Mouse (Mus musculus): ENCODE data around the gene Stip1. TPM values are rescaled to one million over a fixed set of nuclear protein-coding genes. Genes with fewer than 3 reads are reported as not detected.
A peak's percentile ranks its signal among the peaks of the same experiment; 100 is the strongest.
"Not testable (repeated sequence)": the region's sequence is repeated elsewhere in the genome, so short reads cannot be mapped to it uniquely, and the experiment has no call there.

Stip1 gene
- polyA plus RNA-seq, 1 experiment from 2014 or later = 356 TPM

DNA sequence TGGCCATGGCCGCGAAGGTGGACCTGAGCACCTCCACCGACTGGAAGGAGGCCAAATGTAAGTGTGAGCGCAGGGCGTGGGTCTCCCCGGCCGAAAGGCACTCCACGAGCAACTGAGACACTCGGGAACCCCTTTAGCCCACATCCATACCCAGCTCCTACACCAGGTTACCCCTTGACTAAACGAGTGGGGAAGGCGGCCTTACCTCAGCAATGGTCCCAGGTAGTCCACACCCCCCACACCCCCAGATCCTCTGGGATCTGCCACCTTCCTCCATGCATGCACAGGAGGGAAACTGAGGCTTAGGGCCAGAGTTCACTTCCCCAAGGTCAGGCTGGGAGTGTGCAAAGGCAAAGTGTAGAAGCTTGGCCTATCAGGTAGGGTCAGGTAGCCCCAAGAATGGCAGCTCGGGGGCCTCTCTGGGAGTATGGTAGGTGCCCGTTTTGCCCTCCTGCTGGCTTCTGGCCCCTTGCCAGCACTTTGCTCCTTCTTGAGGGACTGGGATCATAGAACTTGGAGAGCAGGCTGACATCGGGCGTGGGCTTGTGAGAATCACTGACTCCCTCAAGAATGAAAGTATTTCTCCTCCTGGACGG, 17.5 kb upstream of the Stip1 start:
- DNase-seq (ENCODE audit: low spot score) = no peak
- Histone ChIP-seq H3K4me1 (replicated peaks; ENCODE audit: control insufficient read depth, insufficient read depth, low read length) (peaks cover 18% of the 10 kb centered on the region), H3K4me2 (peak overlapping the region; percentile 100), H3K36me3 (ENCODE audit: control insufficient read depth, insufficient read depth, low read length) (no peaks in the 10 kb centered on the region), H3K9me3 (ENCODE audit: control insufficient read depth, low read length) (no peaks in the 10 kb centered on the region), H3K27ac (ENCODE audit: low read depth, low read length) (peak overlapping the region; percentile 10; the same call in 1 of the 2 replicates), H3K9ac (ENCODE audit: low read depth, low read length) (peak overlapping the region; percentile 79), H3K27me3 (replicated peaks; ENCODE audit: control insufficient read depth, insufficient read depth, low read length) (no peaks in the 10 kb centered on the region; the same call in 1 of the 2 replicates), H3K4me3 (ENCODE audit: low read depth, low read length) (peak overlapping the region; percentile 79)
- WGBS = 3% methylated on average over 16 of the region's 16 CpGs
- peak; percentile 27 for ATAC-seq (replicated peaks; ENCODE audit: low FRiP score)

DNA sequence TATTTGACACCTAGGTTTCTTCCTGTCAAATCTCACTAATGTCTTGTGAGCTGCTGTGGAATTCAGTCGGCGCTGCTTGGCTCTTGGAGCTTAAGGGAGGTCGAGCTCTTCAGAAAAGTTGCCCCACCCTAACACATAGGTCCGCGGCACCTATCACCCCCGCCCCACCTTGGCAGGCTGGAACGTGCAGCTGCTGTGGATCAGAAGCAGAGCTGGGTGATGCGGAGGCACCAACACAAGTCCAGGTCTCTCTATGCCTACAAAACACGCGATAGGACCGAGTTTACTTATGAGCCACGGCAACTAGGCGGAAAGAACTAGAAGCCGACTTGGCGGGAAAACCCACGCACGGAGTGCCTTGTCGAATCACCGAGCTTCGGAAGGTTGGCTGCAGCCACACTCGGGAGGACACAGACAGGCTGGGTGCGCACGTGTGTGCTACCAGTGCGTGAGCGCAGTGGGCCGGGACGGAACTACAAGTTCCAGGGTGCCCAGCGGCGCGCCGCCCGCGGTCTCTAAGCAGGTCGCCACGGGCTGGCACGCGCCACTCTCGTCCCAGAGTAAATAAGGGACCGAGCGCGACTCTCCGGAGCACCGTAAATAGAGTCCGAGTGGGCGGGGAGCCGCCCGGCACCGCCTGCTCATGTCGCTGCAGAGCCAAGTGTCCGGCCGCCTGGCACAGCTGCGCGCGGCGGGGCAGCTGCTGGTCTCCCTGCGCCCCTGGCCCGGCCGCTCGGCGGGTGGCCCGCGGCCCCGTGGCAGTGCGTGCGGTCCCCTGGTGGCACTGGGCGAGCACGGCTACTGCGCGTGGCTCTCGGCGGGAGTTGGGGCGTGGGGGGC, 16.7 kb upstream of the Stip1 start, which contains the start of gene Macrod1:
Gene Macrod1 (plus strand): TSS at position 563 of the 840 bp plus-strand sequence.
- H3K9me3 ChIP-seq (ENCODE audit: control insufficient read depth, low read length) = no peaks in the 10 kb centered on the region
- peak within 1 kb of the TSS; percentile 10; the same call in 1 of the 2 replicates for H3K27ac ChIP-seq (ENCODE audit: low read depth, low read length)
- ATAC-seq (replicated peaks; ENCODE audit: low FRiP score) = peak; percentile 74
- H3K4me1 ChIP-seq (replicated peaks; ENCODE audit: control insufficient read depth, insufficient read depth, low read length) = peaks cover 18% of the 10 kb centered on the region
- peak within 1 kb of the TSS; percentile 79 for H3K9ac ChIP-seq (ENCODE audit: low read depth, low read length)
- DNase-seq (ENCODE audit: low spot score) = peak; percentile 81
- WGBS = 1% methylated on average over 67 of the region's 72 CpGs
- no peaks in the 10 kb centered on the region; the same call in 1 of the 2 replicates for H3K27me3 ChIP-seq (replicated peaks; ENCODE audit: control insufficient read depth, insufficient read depth, low read length)
- H3K4me3 ChIP-seq (ENCODE audit: low read depth, low read length) = peak within 1 kb of the TSS; percentile 79
- peak within 1 kb of the TSS; percentile 100 for H3K4me2 ChIP-seq
- H3K36me3 ChIP-seq (ENCODE audit: control insufficient read depth, insufficient read depth, low read length) = no peaks in the 10 kb centered on the region

DNA sequence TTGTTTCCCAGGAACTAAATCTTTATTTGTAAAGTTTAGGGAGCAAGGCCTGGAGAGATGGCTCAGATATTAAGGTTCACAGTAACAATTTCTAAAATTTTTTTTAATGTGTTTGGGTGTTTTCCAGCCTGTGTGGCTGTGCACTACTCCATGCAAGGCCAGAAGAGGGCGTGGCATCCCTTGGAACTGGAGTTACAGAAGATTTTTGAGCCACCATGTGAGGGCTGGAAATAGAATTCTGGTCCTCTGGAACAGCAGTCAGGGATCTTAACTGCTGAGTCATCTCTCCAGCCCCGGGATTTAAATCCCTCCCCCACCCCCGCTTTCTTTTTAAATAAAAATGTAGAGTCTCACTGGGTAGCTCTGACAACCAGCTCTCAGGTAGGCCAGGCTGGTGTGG, 15.4 kb upstream of the Stip1 start:
- WGBS = 39% methylated on average over 3 of the region's 3 CpGs
- Histone ChIP-seq H3K9ac (ENCODE audit: low read depth, low read length) (no peak overlapping the region), H3K27me3 (replicated peaks; ENCODE audit: control insufficient read depth, insufficient read depth, low read length) (no peaks in the 10 kb centered on the region; the same call in 1 of the 2 replicates), H3K27ac (ENCODE audit: low read depth, low read length) (no peak overlapping the region), H3K4me2 (no peak overlapping the region), H3K9me3 (ENCODE audit: control insufficient read depth, low read length) (no peaks in the 10 kb centered on the region), H3K4me1 (replicated peaks; ENCODE audit: control insufficient read depth, insufficient read depth, low read length) (peaks cover 18% of the 10 kb centered on the region), H3K4me3 (ENCODE audit: low read depth, low read length) (no peak overlapping the region), H3K36me3 (ENCODE audit: control insufficient read depth, insufficient read depth, low read length) (no peaks in the 10 kb centered on the region)
- DNase-seq (ENCODE audit: low spot score) = no peak
- no peak for ATAC-seq (replicated peaks; ENCODE audit: low FRiP score)

DNA sequence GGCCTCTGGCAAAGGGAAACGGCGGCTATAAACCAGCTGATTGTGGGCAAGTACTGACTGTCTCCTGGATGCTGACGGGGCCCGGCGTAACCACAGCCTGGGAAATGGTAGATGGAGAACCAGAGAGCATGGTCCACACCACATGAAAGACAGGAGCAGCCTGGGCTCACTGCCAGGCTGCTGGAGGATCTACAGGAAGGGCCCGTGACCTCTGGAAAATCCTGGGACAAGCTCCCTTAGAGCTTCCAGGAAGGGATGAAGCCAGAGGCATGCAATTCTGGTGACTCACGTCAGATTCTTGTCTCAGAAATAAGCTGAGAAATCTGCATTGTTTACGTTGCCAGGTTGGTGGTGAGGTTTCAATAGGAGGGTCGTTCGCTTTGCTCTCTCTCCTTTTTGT, 15.0 kb upstream of the Stip1 start:
- Histone ChIP-seq H3K9me3 (ENCODE audit: control insufficient read depth, low read length) (no peaks in the 10 kb centered on the region), H3K27ac (ENCODE audit: low read depth, low read length) (no peak overlapping the region), H3K9ac (ENCODE audit: low read depth, low read length) (no peak overlapping the region), H3K36me3 (ENCODE audit: control insufficient read depth, insufficient read depth, low read length) (no peaks in the 10 kb centered on the region), H3K27me3 (replicated peaks; ENCODE audit: control insufficient read depth, insufficient read depth, low read length) (no peaks in the 10 kb centered on the region; the same call in 1 of the 2 replicates), H3K4me1 (replicated peaks; ENCODE audit: control insufficient read depth, insufficient read depth, low read length) (peaks cover 18% of the 10 kb centered on the region), H3K4me2 (no peak overlapping the region), H3K4me3 (ENCODE audit: low read depth, low read length) (no peak overlapping the region)
- ATAC-seq (replicated peaks; ENCODE audit: low FRiP score) (no peak), DNase-seq (ENCODE audit: low spot score) (no peak)
- 66% methylated on average over 10 of the region's 10 CpGs for WGBS

DNA sequence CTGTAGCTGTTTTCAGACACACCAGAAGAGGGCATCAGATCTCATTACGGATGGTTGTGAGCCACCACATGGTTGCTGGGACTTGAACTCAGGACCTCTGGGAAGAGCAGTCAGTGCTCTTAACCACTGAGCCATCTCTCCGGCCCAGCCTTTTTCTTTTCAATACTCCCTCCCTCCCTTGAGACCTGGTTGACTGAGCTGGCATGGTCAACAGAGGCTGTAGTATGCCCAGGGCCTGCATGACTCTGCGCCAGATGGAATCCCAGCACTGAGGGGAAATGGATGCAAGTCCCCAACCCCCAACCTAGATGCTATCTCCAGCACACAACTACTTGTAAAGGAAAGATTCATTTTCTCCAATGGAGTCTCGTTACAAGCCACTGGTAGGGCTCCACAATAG, 13.6 kb upstream of the Stip1 start:
- H3K9me3 ChIP-seq (ENCODE audit: control insufficient read depth, low read length); H3K27me3 ChIP-seq (replicated peaks; ENCODE audit: control insufficient read depth, insufficient read depth, low read length); H3K4me3 ChIP-seq (ENCODE audit: low read depth, low read length); H3K4me2 ChIP-seq; H3K36me3 ChIP-seq (ENCODE audit: control insufficient read depth, insufficient read depth, low read length); H3K27ac ChIP-seq (ENCODE audit: low read depth, low read length); H3K9ac ChIP-seq (ENCODE audit: low read depth, low read length); ATAC-seq (replicated peaks; ENCODE audit: low FRiP score); DNase-seq (ENCODE audit: low spot score): not testable (repeated sequence)
- 83% methylated on average over 4 of the region's 4 CpGs for WGBS
- H3K4me1 ChIP-seq (replicated peaks; ENCODE audit: control insufficient read depth, insufficient read depth, low read length) = peaks cover 18% of the 10 kb centered on the region

DNA sequence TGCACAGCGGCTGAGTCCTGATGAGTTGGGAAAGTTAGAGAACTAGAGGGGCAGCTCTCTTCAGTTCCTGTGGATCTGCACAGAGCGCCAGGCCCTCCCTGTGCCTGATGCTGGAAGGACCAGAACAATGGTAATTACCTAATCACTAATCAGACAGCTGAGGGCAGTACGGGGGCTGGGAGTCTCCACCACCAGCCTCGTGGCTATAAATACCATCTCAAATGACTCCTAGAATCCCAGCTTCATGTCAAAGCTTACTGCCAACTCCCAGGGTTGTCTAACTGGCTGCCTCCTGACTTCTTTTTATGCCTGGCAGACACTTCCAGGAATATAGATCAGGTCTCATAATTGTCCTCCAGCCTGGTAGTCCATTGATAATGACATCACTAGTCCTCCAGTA, 4.9 kb upstream of the Stip1 start:
- Histone ChIP-seq H3K4me1 (replicated peaks; ENCODE audit: control insufficient read depth, insufficient read depth, low read length) (peaks cover 5% of the 10 kb centered on the region), H3K4me2 (no peak overlapping the region), H3K4me3 (ENCODE audit: low read depth, low read length) (no peak overlapping the region), H3K27ac (ENCODE audit: low read depth, low read length) (no peak overlapping the region), H3K9me3 (ENCODE audit: control insufficient read depth, low read length) (no peaks in the 10 kb centered on the region), H3K36me3 (ENCODE audit: control insufficient read depth, insufficient read depth, low read length) (no peaks in the 10 kb centered on the region), H3K9ac (ENCODE audit: low read depth, low read length) (no peak overlapping the region), H3K27me3 (replicated peaks; ENCODE audit: control insufficient read depth, insufficient read depth, low read length) (no peaks in the 10 kb centered on the region)
- ATAC-seq (replicated peaks; ENCODE audit: low FRiP score) = no peak
- WGBS = 44% methylated on average over 4 of the region's 4 CpGs
- DNase-seq (ENCODE audit: low spot score) = no peak

DNA sequence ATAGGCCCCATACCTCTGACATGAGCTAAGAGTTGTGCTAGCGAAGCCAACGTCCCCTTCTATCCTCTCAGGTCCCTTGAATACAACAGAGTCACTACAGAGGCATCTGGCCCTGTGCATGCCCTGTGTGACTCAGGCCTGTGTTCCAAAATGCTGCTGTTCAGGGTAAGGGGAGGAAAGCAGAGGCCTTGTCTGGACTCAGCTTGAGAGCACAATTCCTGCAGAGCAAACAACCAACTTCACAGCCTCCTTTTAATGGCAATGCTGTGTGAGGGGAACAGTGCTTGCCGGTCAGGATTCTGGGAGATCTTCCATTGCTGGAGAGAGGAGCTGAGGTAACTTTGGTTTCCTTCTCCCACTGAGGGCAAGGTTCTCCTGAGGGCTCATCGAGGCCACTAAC, 4.5 kb upstream of the Stip1 start:
- DNase-seq (ENCODE audit: low spot score) (no peak), ATAC-seq (replicated peaks; ENCODE audit: low FRiP score) (no peak)
- Histone ChIP-seq H3K4me2 (no peak overlapping the region), H3K4me1 (replicated peaks; ENCODE audit: control insufficient read depth, insufficient read depth, low read length) (peaks cover 5% of the 10 kb centered on the region), H3K27ac (ENCODE audit: low read depth, low read length) (no peak overlapping the region), H3K4me3 (ENCODE audit: low read depth, low read length) (no peak overlapping the region), H3K9ac (ENCODE audit: low read depth, low read length) (no peak overlapping the region), H3K9me3 (ENCODE audit: control insufficient read depth, low read length) (no peaks in the 10 kb centered on the region), H3K27me3 (replicated peaks; ENCODE audit: control insufficient read depth, insufficient read depth, low read length) (no peaks in the 10 kb centered on the region), H3K36me3 (ENCODE audit: control insufficient read depth, insufficient read depth, low read length) (no peaks in the 10 kb centered on the region)
- WGBS = 72% methylated on average over 4 of the region's 4 CpGs

DNA sequence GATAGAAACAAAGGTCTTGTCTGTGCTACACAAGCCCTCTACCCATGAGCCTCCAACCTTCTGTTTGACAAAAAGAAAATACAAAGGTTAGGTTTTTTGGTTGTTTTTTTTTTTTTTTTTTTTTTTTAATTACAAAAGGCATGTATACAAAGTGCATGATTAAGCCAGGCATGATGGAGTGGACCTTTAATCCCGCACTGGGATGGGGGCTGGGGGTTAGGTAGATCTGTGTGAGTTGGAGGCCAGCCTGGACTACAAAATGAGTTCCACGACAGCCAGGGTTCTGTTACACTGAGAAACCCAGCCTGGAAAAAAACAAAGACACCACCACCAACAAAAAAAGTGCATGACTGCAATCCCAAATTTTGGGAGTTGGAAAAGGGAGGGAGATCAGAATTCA, 1.4 kb upstream of the Stip1 start:
- H3K36me3 ChIP-seq (ENCODE audit: control insufficient read depth, insufficient read depth, low read length) = peaks cover 2% of the 10 kb centered on the region; the same call in 1 of the 2 replicates
- no peaks in the 10 kb centered on the region for H3K9me3 ChIP-seq (ENCODE audit: control insufficient read depth, low read length)
- peak overlapping the region; percentile 98 for H3K4me2 ChIP-seq
- H3K4me3 ChIP-seq (ENCODE audit: low read depth, low read length) = peak overlapping the region; percentile 64
- peaks cover 22% of the 10 kb centered on the region for H3K4me1 ChIP-seq (replicated peaks; ENCODE audit: control insufficient read depth, insufficient read depth, low read length)
- H3K9ac ChIP-seq (ENCODE audit: low read depth, low read length) = peak overlapping the region; percentile 88; the same call in 1 of the 2 replicates
- DNase-seq (ENCODE audit: low spot score) (no peak), ATAC-seq (replicated peaks; ENCODE audit: low FRiP score) (no peak)
- H3K27ac ChIP-seq (ENCODE audit: low read depth, low read length) = peak overlapping the region; percentile 92
- no peaks in the 10 kb centered on the region for H3K27me3 ChIP-seq (replicated peaks; ENCODE audit: control insufficient read depth, insufficient read depth, low read length)
- WGBS = 92% methylated on average over 2 of the region's 2 CpGs
